ENCODE assay signal across 20 mouse cellular contexts in the genomic region with DNA sequence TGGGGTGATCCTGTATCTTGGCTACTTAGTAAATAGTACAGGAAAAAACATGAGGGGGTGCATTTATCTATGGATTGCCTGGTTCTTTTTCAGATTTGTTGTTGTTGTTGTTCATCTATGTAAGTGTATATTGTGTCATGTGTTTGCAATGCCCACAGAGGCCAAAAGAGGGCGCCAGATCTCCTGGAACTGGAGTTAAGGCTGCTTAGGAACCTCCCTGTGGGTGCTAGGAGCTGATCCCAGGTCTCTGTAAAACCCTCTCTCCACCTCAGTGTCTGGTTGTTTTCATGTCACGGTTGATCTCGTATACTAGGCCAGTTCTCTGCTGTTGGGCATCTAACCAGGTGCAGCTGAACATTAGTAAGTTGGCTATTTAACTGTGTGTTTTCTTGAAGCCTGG.
A peak's percentile ranks its signal among the peaks of the same experiment; 100 is the strongest.
DNase-seq lines count a peak whose midpoint lies in the region; ATAC-seq and TF ChIP-seq lines count a peak whose summit lies in the region.
"Had no signal": no experiment of that assay in that cellular context is flagged by ENCODE, and none has a peak within 500 bp of the region (broad histone marks: within the 10 kb centered on the region; RNA-seq: fewer than 3 reads in every experiment).

No protein-coding gene starts in this region.

- no peak overlapping the region for H3K27ac ChIP-seq in kidney, adult 2 months (ENCODE audit: insufficient read depth, low read depth, low read length)
- no peak overlapping the region for H3K27ac ChIP-seq in lung, postnatal 0 days (ENCODE audit: low read length)
- no peak overlapping the region for H3K27ac ChIP-seq in bone marrow macrophage, adult 2 months (ENCODE audit: insufficient read depth, low read depth, low read length)
- H3K27ac ChIP-seq in stomach, postnatal 0 days (replicated peaks): no peak overlapping the region
- H3K27ac ChIP-seq in heart, embryonic 10.5 days: no peak overlapping the region
- H3K27ac ChIP-seq: embryonic facial prominence, embryonic 12.5 days; hindbrain, embryonic 15.5 days; left cerebral cortex, adult 2 months; lung, embryonic 15.5 days; macrophage; midbrain, embryonic 15.5 days had no signal

- no peaks in the 10 kb centered on the region for H3K9me3 ChIP-seq in lung, postnatal 0 days (ENCODE audit: low read length)
- H3K9me3 ChIP-seq in stomach, postnatal 0 days (ENCODE audit: control insufficient read depth, low read length): no peaks in the 10 kb centered on the region
- H3K9me3 ChIP-seq in heart, embryonic 10.5 days: no peaks in the 10 kb centered on the region
- H3K9me3 ChIP-seq: hindbrain, embryonic 15.5 days; lung, embryonic 15.5 days; midbrain, embryonic 15.5 days had no signal

- 0 out of 2 replicates have a peak, but pooled peaks have one; percentile 19 for TF ChIP-seq CTCF in kidney, adult 2 months (conservative IDR thresholded peaks at IDR 0.05; ENCODE audit: insufficient read depth, insufficient read length, low read depth, low read length)
- peak; percentile 22; the same call in 1 of the 2 replicates for TF ChIP-seq CTCF in lung, postnatal 0 days (IDR thresholded peaks at IDR 0.05)
- peak; percentile 65 for TF ChIP-seq CTCF in bone marrow macrophage, adult 2 months (IDR thresholded peaks at IDR 0.05; ENCODE audit: low read depth, low read length)
- TF ChIP-seq CTCF in stomach, postnatal 0 days (IDR thresholded peaks at IDR 0.05; ENCODE audit: low read depth): 0 out of 2 replicates have a peak, but pooled peaks have one; percentile 20

- H3K9ac ChIP-seq in lung, postnatal 0 days (replicated peaks; ENCODE audit: low read depth): no peak overlapping the region
- no peak overlapping the region for H3K9ac ChIP-seq in stomach, postnatal 0 days (ENCODE audit: low read length)
- H3K9ac ChIP-seq: embryonic facial prominence, embryonic 12.5 days; hindbrain, embryonic 15.5 days; lung, embryonic 15.5 days; midbrain, embryonic 15.5 days had no signal

- no peak overlapping the region for H3K4me3 ChIP-seq in kidney, adult 2 months (ENCODE audit: insufficient read depth, low read depth, low read length)
- H3K4me3 ChIP-seq in lung, postnatal 0 days (ENCODE audit: low read depth, low read length): no peak overlapping the region
- no peak overlapping the region for H3K4me3 ChIP-seq in bone marrow macrophage, adult 2 months (ENCODE audit: insufficient read depth, low read length)
- no peak overlapping the region for H3K4me3 ChIP-seq in stomach, postnatal 0 days (ENCODE audit: low read depth, low read length)
- H3K4me3 ChIP-seq in heart, embryonic 10.5 days: no peak overlapping the region
- H3K4me3 ChIP-seq: embryonic facial prominence, embryonic 12.5 days; hindbrain, embryonic 15.5 days; left cerebral cortex, adult 2 months; lung, embryonic 15.5 days; midbrain, embryonic 15.5 days; myocyte had no signal

- no peaks in the 10 kb centered on the region for H3K4me1 ChIP-seq in kidney, adult 2 months (ENCODE audit: control insufficient read depth, insufficient read depth, low read length)
- peaks cover 3% of the 10 kb centered on the region; the same call in 1 of the 2 replicates for H3K4me1 ChIP-seq in lung, postnatal 0 days (ENCODE audit: insufficient read depth, low read depth, low read length)
- no peaks in the 10 kb centered on the region for H3K4me1 ChIP-seq in bone marrow macrophage, adult 2 months (ENCODE audit: control insufficient read depth, insufficient read depth, low read length)
- H3K4me1 ChIP-seq in stomach, postnatal 0 days (replicated peaks; ENCODE audit: control insufficient read depth, insufficient read depth): no peaks in the 10 kb centered on the region
- peaks cover 5% of the 10 kb centered on the region; the same call in 1 of the 2 replicates for H3K4me1 ChIP-seq in heart, embryonic 10.5 days
- H3K4me1 ChIP-seq: embryonic facial prominence, embryonic 12.5 days; hindbrain, embryonic 15.5 days; midbrain, embryonic 15.5 days had no signal

- peaks cover 7% of the 10 kb centered on the region for H3K36me3 ChIP-seq in kidney, adult 2 months (ENCODE audit: control insufficient read depth, insufficient read depth, low read length)
- H3K36me3 ChIP-seq in lung, postnatal 0 days (ENCODE audit: insufficient read depth, low read length): peaks cover 21% of the 10 kb centered on the region; the same call in 1 of the 2 replicates
- H3K36me3 ChIP-seq in stomach, postnatal 0 days (ENCODE audit: control insufficient read depth, insufficient read depth, low read length): peaks cover 5% of the 10 kb centered on the region
- H3K36me3 ChIP-seq in heart, embryonic 10.5 days: peaks cover 35% of the 10 kb centered on the region
- H3K36me3 ChIP-seq: hindbrain, embryonic 15.5 days had no signal

- DNase-seq in kidney, adult 2 months: no peak
- no peak for DNase-seq in kidney, adult 8-10 months
- DNase-seq in lung, postnatal 0 days (ENCODE audit: low spot score): no peak
- DNase-seq in lung, postnatal 36 days: no peak
- no peak for DNase-seq in stomach, postnatal 0 days (ENCODE audit: low spot score)
- no peak for DNase-seq in retina, embryonic 14.5 days (ENCODE audit: low spot score)
- DNase-seq in heart, embryonic 10.5 days (ENCODE audit: low spot score): no peak
- DNase-seq: cerebellum, adult 18-20 months; heart, postnatal 4 days; kidney, postnatal 4 days; thymus, postnatal 25 days had no signal

- no peak for ATAC-seq in lung, postnatal 0 days
- no peak for ATAC-seq in stomach, postnatal 0 days (ENCODE audit: low FRiP score, low TSS enrichment)
- ATAC-seq: intestine, embryonic 16.5 days; midbrain, embryonic 15.5 days had no signal

- TF ChIP-seq POLR2A in kidney, adult 2 months (IDR thresholded peaks at IDR 0.05; ENCODE audit: low read depth, low read length): no peak
- no peak for TF ChIP-seq POLR2A in bone marrow macrophage, adult 2 months (IDR thresholded peaks at IDR 0.05; ENCODE audit: borderline replicate concordance, low read depth, low read length)

- no peak overlapping the region for H3K4me2 ChIP-seq in lung, postnatal 0 days (replicated peaks; ENCODE audit: low read depth, low read length)
- H3K4me2 ChIP-seq in stomach, postnatal 0 days (replicated peaks; ENCODE audit: low read depth): no peak overlapping the region
- H3K4me2 ChIP-seq: embryonic facial prominence, embryonic 12.5 days; hindbrain, embryonic 15.5 days; lung, embryonic 15.5 days; midbrain, embryonic 15.5 days had no signal

- no peaks in the 10 kb centered on the region for H3K27me3 ChIP-seq in kidney, adult 2 months (replicated peaks; ENCODE audit: control insufficient read depth, insufficient read depth, low read length)
- no peaks in the 10 kb centered on the region for H3K27me3 ChIP-seq in lung, postnatal 0 days (replicated peaks; ENCODE audit: insufficient read depth, low read length)
- no peaks in the 10 kb centered on the region for H3K27me3 ChIP-seq in stomach, postnatal 0 days (ENCODE audit: control insufficient read depth, insufficient read depth, low read length)
- H3K27me3 ChIP-seq in heart, embryonic 10.5 days (ENCODE audit: insufficient read depth, poor library complexity, severe bottlenecking): no peaks in the 10 kb centered on the region
- H3K27me3 ChIP-seq: embryonic facial prominence, embryonic 12.5 days; hindbrain, embryonic 15.5 days; lung, embryonic 15.5 days; midbrain, embryonic 15.5 days had no signal

- no peak for TF ChIP-seq EP300 in lung, postnatal 0 days (IDR thresholded peaks at IDR 0.05)
- TF ChIP-seq EP300 in stomach, postnatal 0 days (optimal IDR thresholded peaks at IDR 0.05): no peak

- 80% methylated on average over 3 of the region's 3 CpGs for WGBS in kidney, adult 2 months
- WGBS in lung, postnatal 0 days: 82% methylated on average over 3 of the region's 3 CpGs
- 81% methylated on average over 3 of the region's 3 CpGs for WGBS in stomach, postnatal 0 days
- WGBS in heart, embryonic 10.5 days: 77% methylated on average over 3 of the region's 3 CpGs
